Mouse (Mus musculus): ENCODE results near the gene Zfp704. TPM values are rescaled to one million over a fixed set of nuclear protein-coding genes. Genes with fewer than 3 reads are reported as not detected.

Zfp704 gene
- total and polyA plus RNA-seq, 3 experiments = 0.02 to 0.22 TPM; not detected in 1

DNA sequence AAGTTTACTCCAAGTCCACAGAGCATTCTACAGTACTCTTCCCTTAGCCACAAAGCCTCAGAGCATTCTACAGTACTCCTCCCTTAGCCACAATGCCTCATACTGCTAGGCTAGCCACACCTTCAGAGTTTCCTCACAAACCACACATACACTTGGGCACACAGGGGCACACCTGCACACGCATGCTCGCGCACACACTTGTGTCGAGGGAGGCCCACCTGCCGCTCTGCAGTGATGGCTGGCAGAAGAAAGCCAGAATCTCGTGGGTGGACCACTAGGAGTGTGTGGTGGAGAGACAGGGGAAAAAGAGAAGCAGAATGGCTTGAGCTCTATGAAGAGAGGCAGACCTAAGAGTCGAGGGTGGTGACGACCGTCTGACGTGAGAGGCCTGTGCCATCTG, 97.7 kb downstream of the Zfp704 start:
- Histone ChIP-seq H3K27me3 (ENCODE audit: insufficient read depth, low read length) (peaks cover 5% of the 10 kb centered on the region; the same call in 1 of the 2 replicates), H3K36me3 (replicated peaks) (no peaks in the 10 kb centered on the region), H3K9me3 (replicated peaks) (no peaks in the 10 kb centered on the region), H3K4me3 (ENCODE audit: low read depth, low read length) (no peak overlapping the region), H3K4me1 (ENCODE audit: insufficient read depth, low read depth, low read length) (no peaks in the 10 kb centered on the region)
- DNase-seq (ENCODE audit: low spot score) (no peak), ATAC-seq (ENCODE audit: extremely low read depth, insufficient number of reproducible peaks, low FRiP score, poor library complexity, severe bottlenecking) (no peak)
- TF ChIP-seq GATA2 (IDR thresholded peaks at IDR 0.05; ENCODE audit: borderline replicate concordance, low read depth, low read length) (no peak), CTCF (IDR thresholded peaks at IDR 0.05; ENCODE audit: low read depth, low read length) (no peak), GATA1 (IDR thresholded peaks at IDR 0.05; ENCODE audit: borderline replicate concordance, low read length) (no peak), TAL1 (conservative IDR thresholded peaks at IDR 0.05; ENCODE audit: low read depth, low read length) (no peak), POLR2AphosphoS5 (IDR thresholded peaks at IDR 0.05; ENCODE audit: insufficient replicate concordance, low read depth, low read length) (no peak)

DNA sequence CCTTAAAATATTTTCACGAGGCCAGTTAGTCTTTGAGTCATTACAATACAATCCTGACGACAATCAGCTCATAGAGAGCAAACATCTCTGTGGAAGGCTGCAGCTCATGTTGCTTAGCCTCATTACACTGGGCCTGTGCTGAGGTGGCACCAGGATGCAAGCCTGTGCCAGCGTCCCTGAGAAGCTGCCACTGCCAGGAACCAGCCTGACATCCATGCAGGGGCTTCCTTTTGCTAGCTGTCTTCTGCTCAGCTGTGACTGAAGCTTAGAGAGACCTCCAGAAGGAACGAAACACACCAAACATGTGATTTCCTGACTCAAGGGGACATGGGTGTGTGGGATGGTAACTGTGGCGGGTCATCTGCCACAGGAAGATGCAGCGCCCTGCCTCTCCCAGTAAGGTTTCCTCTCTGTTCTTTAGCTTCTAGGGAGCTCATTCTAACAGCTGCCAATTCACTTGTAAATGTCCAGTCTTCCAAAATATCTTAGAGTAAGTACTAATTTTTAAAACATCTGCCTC, 104.1 kb downstream of the Zfp704 start:
- DNase-seq (ENCODE audit: low spot score) (no peak), ATAC-seq (ENCODE audit: extremely low read depth, insufficient number of reproducible peaks, low FRiP score, poor library complexity, severe bottlenecking) (no peak)
- no peak overlapping the region for H3K4me3 ChIP-seq (ENCODE audit: low read depth, low read length)
- no peak for TF ChIP-seq CTCF (IDR thresholded peaks at IDR 0.05; ENCODE audit: low read depth, low read length)
- no peaks in the 10 kb centered on the region for H3K27me3 ChIP-seq (ENCODE audit: insufficient read depth, low read length)
- no peaks in the 10 kb centered on the region for H3K9me3 ChIP-seq (replicated peaks)
- no peaks in the 10 kb centered on the region for H3K36me3 ChIP-seq (replicated peaks)
- no peaks in the 10 kb centered on the region for H3K4me1 ChIP-seq (ENCODE audit: insufficient read depth, low read depth, low read length)

DNA sequence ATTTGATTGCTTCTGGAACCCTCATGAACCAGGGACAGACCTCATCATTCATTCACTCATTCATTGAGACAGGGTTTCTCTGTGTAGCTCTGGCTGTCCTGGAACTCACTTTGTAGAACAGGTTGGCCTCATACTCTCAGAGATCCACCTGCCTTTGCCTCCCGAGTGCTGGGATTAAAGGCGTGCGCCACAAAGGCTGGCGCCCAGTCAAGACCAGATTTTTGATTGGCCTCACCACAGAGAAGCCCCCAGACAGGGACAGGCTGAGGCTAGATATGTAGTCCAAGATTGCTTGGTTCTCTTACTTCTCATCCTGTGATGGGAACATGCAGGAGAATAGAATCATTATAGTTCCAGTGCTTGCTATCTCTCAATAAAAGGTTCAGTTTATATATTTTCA, 105.5 kb downstream of the Zfp704 start:
- no peaks in the 10 kb centered on the region for H3K9me3 ChIP-seq (replicated peaks)
- no peak for ATAC-seq (ENCODE audit: extremely low read depth, insufficient number of reproducible peaks, low FRiP score, poor library complexity, severe bottlenecking)
- TF ChIP-seq TAL1 (conservative IDR thresholded peaks at IDR 0.05; ENCODE audit: low read depth, low read length) = no peak
- no peaks in the 10 kb centered on the region for H3K36me3 ChIP-seq (replicated peaks)
- H3K27me3 ChIP-seq (ENCODE audit: insufficient read depth, low read length) = no peaks in the 10 kb centered on the region
- H3K4me1 ChIP-seq (ENCODE audit: insufficient read depth, low read depth, low read length) = no peaks in the 10 kb centered on the region
- no peak for DNase-seq (ENCODE audit: low spot score)
- no peak overlapping the region for H3K4me3 ChIP-seq (ENCODE audit: low read depth, low read length)

DNA sequence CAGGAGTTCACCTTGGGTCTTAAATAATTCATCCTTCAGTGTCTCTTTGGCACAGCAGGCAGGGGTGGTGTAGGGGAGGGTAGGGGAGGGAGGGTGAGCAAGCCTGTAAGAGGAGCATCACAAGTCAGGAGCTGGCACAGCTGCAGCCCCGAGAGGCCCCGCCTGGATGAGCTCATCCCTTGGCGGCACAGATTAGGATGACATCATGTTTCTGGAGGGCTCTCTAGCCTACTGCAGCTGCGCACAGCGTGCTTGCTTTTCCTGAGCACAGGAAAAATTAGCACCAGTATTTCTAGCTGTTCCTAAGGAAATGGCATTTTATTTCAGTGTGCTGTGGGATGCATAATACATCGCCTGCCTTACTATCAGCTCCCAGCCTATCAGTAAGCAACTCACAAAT, 109.2 kb downstream of the Zfp704 start:
- no peaks in the 10 kb centered on the region for H3K4me1 ChIP-seq (ENCODE audit: insufficient read depth, low read depth, low read length)
- no peak for ATAC-seq (ENCODE audit: extremely low read depth, insufficient number of reproducible peaks, low FRiP score, poor library complexity, severe bottlenecking)
- no peak overlapping the region for H3K4me3 ChIP-seq (ENCODE audit: low read depth, low read length)
- H3K36me3 ChIP-seq (replicated peaks) = no peaks in the 10 kb centered on the region
- DNase-seq (ENCODE audit: low spot score) = no peak
- no peak for TF ChIP-seq CTCF (IDR thresholded peaks at IDR 0.05; ENCODE audit: low read depth, low read length)
- no peak for TF ChIP-seq TAL1 (conservative IDR thresholded peaks at IDR 0.05; ENCODE audit: low read depth, low read length)
- no peak for TF ChIP-seq GATA2 (IDR thresholded peaks at IDR 0.05; ENCODE audit: borderline replicate concordance, low read depth, low read length)
- TF ChIP-seq GATA1 (IDR thresholded peaks at IDR 0.05; ENCODE audit: borderline replicate concordance, low read length) = no peak
- TF ChIP-seq POLR2AphosphoS5 (IDR thresholded peaks at IDR 0.05; ENCODE audit: insufficient replicate concordance, low read depth, low read length) = no peak
- no peaks in the 10 kb centered on the region for H3K9me3 ChIP-seq (replicated peaks)
- no peaks in the 10 kb centered on the region; the same call in 1 of the 2 replicates for H3K27me3 ChIP-seq (ENCODE audit: insufficient read depth, low read length)

DNA sequence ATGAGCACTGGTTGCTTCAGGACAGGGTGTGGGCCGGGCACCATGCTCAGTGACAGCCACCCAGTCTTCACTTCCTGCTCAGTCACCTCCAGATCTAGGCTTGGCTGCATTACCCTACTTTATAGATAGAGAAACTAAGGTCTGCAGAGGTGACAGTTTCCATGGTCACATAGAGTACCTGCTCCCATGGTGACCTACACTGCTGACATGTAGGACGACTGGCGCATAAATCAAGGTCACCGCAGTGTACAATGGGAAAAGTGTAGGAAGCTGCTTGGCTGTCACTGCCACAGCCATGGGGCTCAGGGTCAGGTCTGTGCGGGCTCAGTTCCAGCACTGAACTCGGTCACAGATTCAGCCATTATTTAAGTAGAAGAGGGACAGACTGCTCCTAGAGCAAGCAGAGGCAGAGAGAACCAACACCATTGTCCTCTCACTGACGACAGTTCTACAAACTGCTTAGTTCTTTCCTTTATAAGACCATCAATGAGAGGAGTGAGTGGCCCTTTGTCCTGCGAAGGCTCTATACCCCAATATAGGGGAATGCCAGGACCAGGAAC, 109.8 kb downstream of the Zfp704 start:
- ATAC-seq (ENCODE audit: extremely low read depth, insufficient number of reproducible peaks, low FRiP score, poor library complexity, severe bottlenecking) (no peak), DNase-seq (ENCODE audit: low spot score) (no peak)
- Histone ChIP-seq H3K4me3 (ENCODE audit: low read depth, low read length) (no peak overlapping the region), H3K4me1 (ENCODE audit: insufficient read depth, low read depth, low read length) (no peaks in the 10 kb centered on the region), H3K9me3 (replicated peaks) (no peaks in the 10 kb centered on the region), H3K36me3 (replicated peaks) (no peaks in the 10 kb centered on the region), H3K27me3 (ENCODE audit: insufficient read depth, low read length) (no peaks in the 10 kb centered on the region; the same call in 1 of the 2 replicates)
- TF ChIP-seq GATA2 (IDR thresholded peaks at IDR 0.05; ENCODE audit: borderline replicate concordance, low read depth, low read length) (no peak), GATA1 (IDR thresholded peaks at IDR 0.05; ENCODE audit: borderline replicate concordance, low read length) (no peak), POLR2AphosphoS5 (IDR thresholded peaks at IDR 0.05; ENCODE audit: insufficient replicate concordance, low read depth, low read length) (no peak), CTCF (IDR thresholded peaks at IDR 0.05; ENCODE audit: low read depth, low read length) (no peak), TAL1 (conservative IDR thresholded peaks at IDR 0.05; ENCODE audit: low read depth, low read length) (no peak)

DNA sequence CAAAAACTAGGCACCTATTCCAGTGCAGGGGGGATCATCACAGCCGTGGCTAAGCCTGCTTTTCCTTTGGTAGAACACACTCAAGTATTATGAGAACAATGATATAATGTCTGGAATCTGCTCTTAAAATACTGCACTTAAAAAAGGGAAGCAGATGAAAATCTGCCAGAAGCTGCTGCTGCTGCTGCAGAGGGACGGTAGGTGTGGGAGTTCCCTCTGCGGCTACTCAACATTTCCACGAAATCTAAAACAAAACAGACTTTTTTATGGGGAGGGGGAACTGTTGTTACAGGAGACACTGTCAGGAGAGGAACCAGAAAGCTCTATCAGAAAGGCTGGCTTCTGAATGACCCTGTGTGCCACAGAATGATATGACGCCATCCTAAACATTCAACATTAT, 110.4 kb downstream of the Zfp704 start:
- Histone ChIP-seq H3K36me3 (replicated peaks) (no peaks in the 10 kb centered on the region), H3K4me3 (ENCODE audit: low read depth, low read length) (no peak overlapping the region), H3K9me3 (replicated peaks) (no peaks in the 10 kb centered on the region), H3K27me3 (ENCODE audit: insufficient read depth, low read length) (no peaks in the 10 kb centered on the region; the same call in 1 of the 2 replicates), H3K4me1 (ENCODE audit: insufficient read depth, low read depth, low read length) (no peaks in the 10 kb centered on the region)
- DNase-seq (ENCODE audit: low spot score) = no peak
- TF ChIP-seq GATA1 (IDR thresholded peaks at IDR 0.05; ENCODE audit: borderline replicate concordance, low read length) = no peak
- TF ChIP-seq POLR2AphosphoS5 (IDR thresholded peaks at IDR 0.05; ENCODE audit: insufficient replicate concordance, low read depth, low read length) = no peak
- ATAC-seq (ENCODE audit: extremely low read depth, insufficient number of reproducible peaks, low FRiP score, poor library complexity, severe bottlenecking) = peak; percentile 34; the same call in 1 of the 2 replicates

DNA sequence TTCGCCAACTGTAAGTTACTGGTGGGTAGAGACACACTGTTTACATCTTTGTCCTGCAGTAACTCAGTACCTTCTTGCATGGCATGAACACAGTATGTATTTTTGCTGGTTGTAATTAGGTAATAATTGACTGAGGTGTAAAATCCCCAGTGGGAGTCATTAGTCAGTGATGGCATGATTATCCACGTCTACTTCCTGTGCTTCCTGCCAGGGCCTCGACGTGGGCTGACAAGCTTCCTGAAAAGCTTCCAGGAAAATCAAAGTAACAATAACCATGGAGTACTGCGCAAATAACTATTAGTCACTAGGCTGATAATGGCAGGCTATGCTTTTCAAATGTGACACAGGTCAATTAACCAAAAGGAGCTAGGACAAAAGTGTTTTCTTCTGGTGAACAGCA, 112.6 kb downstream of the Zfp704 start:
- H3K4me3 ChIP-seq (ENCODE audit: low read depth, low read length) = no peak overlapping the region
- H3K27me3 ChIP-seq (ENCODE audit: insufficient read depth, low read length) = no peaks in the 10 kb centered on the region; the same call in 1 of the 2 replicates
- no peaks in the 10 kb centered on the region for H3K4me1 ChIP-seq (ENCODE audit: insufficient read depth, low read depth, low read length)
- no peak for DNase-seq (ENCODE audit: low spot score)
- H3K9me3 ChIP-seq (replicated peaks) = no peaks in the 10 kb centered on the region
- TF ChIP-seq POLR2AphosphoS5 (IDR thresholded peaks at IDR 0.05; ENCODE audit: insufficient replicate concordance, low read depth, low read length) (no peak), CTCF (IDR thresholded peaks at IDR 0.05; ENCODE audit: low read depth, low read length) (no peak), GATA1 (IDR thresholded peaks at IDR 0.05; ENCODE audit: borderline replicate concordance, low read length) (no peak), TAL1 (conservative IDR thresholded peaks at IDR 0.05; ENCODE audit: low read depth, low read length) (no peak), GATA2 (IDR thresholded peaks at IDR 0.05; ENCODE audit: borderline replicate concordance, low read depth, low read length) (no peak)
- no peaks in the 10 kb centered on the region for H3K36me3 ChIP-seq (replicated peaks)
- no peak for ATAC-seq (ENCODE audit: extremely low read depth, insufficient number of reproducible peaks, low FRiP score, poor library complexity, severe bottlenecking)

All from G1E (cell line).